Mouse (Mus musculus) C2C12 (cell line): ENCODE measurements around the gene Tmprss6.

Source experiments
- CEBPB ChIP-seq: IDR thresholded peaks from one replicate; pipeline ENCODE4 v1.6.1; 2011; ENCODE audit warnings: low read depth, mild to moderate bottlenecking, control low read depth, moderate library complexity
- CTCF ChIP-seq: IDR thresholded peaks from one replicate; pipeline ENCODE4 v1.5.1; 2011; ENCODE audit not compliant: control insufficient read depth, insufficient read depth, insufficient read length
- FOSL1 ChIP-seq: IDR thresholded peaks from one replicate; pipeline ENCODE4 v1.8.0; 2011; ENCODE audit warnings: mild to moderate bottlenecking, low read length; ENCODE audit not compliant: poor library complexity, insufficient read depth, severe bottlenecking
- MAX ChIP-seq: IDR thresholded peaks from one replicate; pipeline ENCODE4 v1.6.1; 2011; ENCODE audit warnings: mild to moderate bottlenecking, control low read depth
- MYOD1 ChIP-seq: IDR thresholded peaks from one replicate; pipeline ENCODE4 v1.6.1; 2011; ENCODE audit warnings: low read depth; ENCODE audit not compliant: control insufficient read depth, insufficient read length
- MYOG ChIP-seq: IDR thresholded peaks from one replicate; pipeline ENCODE4 v1.6.1; 2011; ENCODE audit not compliant: control insufficient read depth, insufficient read length; ENCODE audit errors: extremely low read depth

DNA sequence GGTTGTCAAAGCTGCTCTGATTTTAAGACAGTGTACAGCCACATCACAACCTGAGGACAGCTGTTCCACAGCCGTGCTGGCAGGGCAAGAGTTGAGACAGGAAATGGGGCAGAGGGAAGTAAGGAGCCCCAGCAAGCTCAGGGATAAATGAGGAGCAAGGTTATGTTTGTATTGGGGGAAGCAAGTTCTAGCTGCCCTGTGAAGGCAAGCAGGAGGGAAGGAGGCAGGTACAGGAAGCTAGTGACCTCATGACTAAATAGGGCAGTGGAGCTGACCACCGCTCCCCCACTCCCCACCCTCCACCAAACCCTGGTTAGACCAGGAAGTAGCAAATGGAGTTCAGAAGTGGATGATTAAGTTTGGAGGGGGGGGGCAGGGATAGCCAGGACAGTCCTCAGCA lies 12.6 kb upstream of the Tmprss6 start:
- TF ChIP-seq CTCF (no peak), MAX (no peak), MYOG (no peak), MYOD1 (no peak), CEBPB (no peak), FOSL1 (no peak)
